Mouse (Mus musculus) mouse trophoblast stem cell (cell line): ENCODE measurements around the gene Sprtn.

Experiments used
- in situ Hi-C, 2 experiments: fragments of 300-500 bp; cut with MseI, MboI; formaldehyde crosslinking; loops; 2 replicates in 1 of 2; 3 replicates in 1 of 2; pipeline ENCODE4 v1.15.1; 2025

Sprtn gene

DNA sequence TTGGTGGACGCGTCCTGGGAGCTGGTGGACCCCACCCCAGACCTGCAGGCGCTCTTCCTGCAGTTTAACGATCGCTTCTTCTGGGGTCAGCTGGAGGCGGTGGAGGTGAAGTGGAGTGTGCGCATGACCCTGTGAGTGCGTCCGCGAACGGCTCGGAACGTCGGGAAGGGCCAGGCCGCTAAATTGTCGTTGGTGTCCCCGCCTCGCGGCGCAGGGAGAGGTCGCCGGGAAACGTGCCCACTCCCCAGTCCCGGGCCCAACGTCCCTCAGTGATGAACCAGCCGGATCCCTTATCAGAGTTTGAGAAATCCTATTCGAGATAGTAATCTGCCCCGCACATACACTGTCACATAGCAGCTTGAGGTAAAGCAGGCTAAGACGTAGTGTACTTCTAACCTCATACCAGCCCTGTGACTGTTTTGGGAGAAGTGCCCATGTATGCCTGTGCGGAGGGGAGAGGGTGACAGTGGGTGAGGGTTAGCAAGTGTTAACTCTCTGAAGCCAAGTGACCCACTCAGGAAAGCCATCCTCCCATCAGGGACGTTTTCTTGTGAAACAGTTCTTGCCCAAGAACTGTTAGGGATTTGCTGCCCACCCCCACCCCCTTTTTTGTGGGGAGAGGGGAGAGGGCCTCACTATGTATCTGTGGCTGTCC is 692 bp downstream of the Sprtn start:
- in situ Hi-C loops: loop anchor here in 1 of 2 experiments (10.0 kb wide), 1 partner anchor 136 kb away; no protein-coding TSS in a partner anchor

DNA sequence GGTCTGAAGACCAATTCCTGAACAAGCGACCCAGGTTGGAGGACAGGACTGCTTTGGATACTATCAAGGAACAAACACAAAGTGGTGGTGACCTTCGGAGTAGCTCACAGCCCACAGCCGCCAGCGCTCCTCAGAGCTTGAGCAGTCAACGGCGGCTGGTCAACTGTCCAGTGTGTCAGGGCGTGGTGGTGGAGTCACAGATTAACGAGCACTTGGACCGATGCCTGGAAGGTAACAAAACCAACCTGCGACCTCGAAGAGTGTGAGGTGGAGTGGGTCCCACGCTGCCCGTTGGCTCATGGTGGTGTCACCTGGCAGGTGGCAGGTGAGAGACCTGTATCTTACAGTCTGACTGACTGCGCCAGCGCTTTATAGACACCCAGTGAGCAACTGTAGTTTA is 5.5 kb downstream of the Sprtn start:
- in situ Hi-C loops: no loop called here

DNA sequence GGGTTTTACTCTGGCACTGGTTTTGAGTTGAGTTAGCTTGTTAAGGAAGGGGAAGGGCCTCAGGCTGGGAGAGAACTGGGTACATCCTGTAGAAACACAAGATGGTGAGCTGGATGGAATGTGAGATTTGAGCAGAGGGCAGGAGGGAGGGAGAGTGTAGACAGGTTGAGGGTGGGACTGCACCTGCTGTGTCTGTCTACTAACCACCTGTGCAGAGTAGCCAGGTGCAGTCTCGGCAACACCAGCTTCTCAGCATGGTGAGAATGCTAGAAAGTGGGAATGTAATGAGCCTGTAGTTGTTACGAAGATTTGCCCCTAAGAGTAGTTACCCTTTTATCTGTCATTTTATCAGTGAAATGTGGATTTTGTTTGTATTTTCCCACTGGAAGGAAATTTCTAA is 7.8 kb downstream of the Sprtn start:
- in situ Hi-C loops: no loop called here

DNA sequence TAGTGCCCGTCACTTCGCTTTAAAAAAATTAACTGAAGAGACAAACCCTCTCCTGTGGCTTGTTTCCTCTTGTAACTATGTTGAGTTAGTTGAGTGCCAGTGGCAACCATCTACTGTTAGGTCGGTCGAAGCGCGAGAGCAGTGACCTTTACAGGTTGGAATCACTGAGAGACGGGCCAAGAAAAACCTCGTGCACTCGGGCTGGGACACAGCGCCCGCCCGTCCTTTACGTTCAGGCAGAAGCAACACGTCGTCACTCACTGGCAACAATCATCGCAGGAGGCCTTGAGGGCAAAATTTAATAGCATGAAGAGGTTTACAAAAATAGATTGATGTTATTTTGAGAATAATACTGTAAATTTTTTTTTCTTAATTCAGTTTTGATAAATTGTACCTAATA is 12.2 kb downstream of the Sprtn start:
- in situ Hi-C loops: no loop called here

DNA sequence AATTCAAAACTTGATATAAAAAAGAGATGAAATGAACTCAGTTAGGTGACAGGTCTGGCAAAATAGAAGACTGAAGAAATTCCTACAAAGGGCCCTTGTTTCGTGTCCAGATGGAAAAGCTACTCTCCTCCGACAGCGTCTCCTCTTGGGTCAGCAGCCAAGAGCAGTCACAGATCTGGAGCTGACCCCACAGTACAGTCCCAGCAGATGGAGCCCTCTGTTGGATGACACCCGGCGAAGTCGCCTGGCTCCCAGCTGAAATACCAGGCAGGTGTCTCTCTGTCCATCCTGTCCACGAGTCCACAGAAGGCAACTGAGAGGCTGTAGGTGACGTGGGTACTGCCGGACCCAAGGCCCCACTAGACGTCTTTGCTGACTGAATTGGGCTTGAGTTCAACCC is 12.7 kb downstream of the Sprtn start:
- in situ Hi-C loops: no loop called here

DNA sequence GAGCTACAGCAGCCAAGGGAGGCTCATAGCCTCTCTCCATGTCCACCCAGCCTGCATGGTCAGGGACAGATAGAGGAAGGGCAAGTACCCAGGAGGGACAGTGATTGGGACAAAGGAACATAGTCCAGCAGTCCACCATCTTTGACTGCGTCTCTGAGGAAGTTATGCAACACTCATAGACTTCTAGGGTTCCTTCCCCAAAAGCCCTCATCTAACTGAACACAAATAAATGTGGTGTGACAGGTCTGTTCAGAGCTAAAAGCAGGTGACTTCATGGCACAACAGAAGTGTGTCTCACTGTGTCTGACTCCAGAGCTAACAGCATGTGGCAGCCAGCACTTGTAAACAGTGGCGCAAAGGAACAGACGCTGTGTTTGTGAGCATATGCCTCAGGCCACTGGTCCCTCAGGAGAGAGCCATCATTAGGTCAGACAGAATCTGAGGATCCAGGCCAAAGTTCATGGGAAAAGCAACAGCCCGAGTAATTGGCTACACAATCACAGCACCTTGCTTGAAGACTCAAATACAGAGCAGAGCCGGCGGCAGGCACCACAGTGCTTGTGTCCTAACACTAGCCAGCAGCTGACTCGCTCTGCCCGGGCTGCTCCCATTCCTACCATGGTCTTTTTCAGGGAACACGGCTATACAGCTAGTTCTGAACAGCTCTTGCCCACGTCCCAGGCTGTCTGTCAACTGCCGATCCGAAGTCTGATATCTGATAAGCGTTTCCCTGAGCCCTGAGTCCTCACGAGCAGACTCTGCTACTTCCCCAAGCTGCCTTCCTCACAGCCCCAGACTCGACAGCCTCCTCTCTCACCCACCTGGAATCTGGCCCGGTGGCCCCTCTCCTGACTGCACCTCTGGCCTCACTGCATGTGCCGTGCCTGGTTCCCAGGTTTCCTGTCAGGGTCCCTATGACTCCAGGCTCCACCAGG is 14.5 kb downstream of the Sprtn start:
- in situ Hi-C loops: no loop called here

DNA sequence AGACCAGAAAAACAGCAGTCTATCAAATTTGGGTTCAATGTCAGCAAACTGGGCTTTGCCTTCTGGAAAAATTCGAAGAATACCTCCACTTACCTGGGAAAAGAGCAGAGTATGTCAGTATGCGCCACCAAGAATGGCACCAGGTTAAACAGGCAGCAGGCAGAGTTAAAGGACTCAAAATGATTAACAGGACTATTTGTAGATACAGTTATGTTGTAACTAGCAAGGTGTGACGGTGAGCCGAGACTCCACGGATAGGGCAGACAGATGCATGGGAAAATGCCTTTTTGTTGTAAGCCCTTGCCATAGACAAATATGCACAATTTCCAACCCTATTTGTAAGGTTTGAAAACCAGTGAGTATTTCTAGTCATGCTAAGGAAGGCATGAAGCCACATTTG is 16.4 kb downstream of the Sprtn start:
- in situ Hi-C loops: no loop called here

DNA sequence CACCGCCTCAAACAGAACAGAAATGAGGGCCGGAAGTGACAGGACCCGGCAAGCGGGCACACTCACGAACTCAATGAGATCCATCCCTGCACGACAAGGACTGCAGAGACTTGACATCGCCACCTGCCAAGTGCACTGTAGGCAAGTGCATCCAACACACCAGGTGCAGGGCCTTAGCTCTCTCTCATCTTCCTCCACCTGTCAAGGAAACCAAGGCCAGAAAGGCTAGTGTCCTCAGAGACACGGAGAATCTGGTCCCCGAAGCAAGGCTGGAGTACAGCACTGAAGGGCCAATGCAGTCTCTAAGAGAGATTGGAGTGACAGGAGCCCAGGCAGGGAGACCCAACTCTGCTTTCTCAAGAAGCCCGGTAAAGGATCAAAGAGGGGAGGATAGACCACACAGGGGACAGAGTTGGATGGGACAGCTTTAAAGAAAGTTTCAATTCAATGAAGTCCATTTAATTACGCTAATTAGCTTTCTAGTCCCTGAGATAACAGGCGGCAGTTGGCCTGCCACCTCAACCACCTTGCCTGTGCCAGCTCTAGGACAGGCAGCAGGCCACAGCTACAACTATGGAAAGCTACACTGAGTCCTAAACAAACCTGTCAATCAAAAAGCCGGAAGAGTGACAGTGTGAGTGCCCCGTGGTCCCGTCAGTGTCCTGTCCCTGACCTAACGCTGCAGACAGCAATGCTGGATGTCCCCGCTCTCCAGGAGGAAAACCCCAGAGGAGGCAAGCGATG is 20.2 kb downstream of the Sprtn start:
- in situ Hi-C loops: no loop called here

DNA sequence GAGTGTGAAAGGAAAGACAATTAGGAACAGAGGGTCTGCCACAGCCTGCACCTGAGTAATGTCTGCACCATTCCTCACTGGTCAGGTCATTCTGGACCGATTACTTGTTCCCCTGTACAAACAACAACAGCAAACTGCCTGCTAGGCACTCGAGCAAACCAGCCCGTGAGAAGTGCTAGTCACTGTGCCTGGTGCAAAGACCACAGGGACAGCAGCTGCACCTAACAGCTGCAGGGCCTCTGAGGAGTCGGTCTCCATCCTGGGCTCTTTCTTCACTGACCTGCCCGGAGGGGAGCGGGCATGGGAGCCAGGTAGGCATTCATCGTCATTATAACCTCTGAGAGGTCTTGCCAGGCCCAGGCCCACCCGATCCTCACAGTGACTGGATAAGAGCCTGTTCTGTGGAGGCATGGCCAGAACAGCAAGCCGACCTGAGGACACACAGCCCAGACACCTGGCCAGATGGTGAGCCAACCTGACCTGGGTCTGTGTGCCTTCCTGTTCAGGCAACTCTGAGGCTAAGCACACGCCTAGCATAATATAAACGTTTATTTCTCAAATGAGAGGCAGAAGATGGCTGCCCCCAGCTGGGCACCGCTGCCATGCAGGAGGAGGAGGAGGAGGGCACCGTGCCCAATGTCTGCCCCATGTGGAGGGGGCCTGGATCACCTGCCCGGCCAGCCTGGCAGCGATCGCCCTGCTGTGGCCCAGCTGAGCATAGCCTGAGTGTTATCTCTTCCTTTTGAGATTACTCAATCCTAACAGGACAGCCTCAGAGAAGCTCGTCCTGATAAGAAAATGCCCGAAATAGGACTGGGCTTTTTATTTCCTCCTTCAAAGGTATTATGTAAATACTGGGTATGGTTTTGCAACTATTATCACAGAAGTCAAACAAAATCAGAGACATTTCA is 23.9 kb downstream of the Sprtn start:
- in situ Hi-C loops: no loop called here

DNA sequence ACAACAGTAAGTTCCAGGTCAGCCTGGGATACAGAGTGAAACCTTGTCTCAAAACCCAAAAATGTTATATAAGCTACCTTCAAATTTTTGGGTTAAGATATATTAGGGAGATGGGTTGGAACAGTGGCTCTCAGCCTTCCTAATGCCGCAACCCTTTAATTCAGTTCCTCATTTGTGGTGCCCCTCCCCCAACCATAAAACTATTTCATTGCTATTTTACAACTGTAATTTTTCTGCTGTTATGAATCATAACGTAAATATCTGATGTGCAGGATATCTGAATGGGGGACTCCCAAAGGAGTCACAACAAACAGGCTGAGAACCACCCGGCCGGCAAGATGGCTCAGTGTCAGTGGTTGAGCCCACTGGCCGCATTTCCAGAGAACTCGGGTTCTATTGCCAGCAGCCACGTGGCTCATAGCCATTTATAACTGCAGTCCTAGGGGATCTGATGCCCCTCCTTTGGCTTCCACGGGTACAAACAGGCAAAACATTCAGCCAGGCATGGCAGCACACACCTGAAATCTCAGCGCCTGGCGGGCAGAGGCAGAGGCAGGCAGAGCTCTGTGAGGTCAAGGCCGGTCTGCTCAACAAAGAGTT is 24.9 kb downstream of the Sprtn start:
- in situ Hi-C loops: no loop called here

DNA sequence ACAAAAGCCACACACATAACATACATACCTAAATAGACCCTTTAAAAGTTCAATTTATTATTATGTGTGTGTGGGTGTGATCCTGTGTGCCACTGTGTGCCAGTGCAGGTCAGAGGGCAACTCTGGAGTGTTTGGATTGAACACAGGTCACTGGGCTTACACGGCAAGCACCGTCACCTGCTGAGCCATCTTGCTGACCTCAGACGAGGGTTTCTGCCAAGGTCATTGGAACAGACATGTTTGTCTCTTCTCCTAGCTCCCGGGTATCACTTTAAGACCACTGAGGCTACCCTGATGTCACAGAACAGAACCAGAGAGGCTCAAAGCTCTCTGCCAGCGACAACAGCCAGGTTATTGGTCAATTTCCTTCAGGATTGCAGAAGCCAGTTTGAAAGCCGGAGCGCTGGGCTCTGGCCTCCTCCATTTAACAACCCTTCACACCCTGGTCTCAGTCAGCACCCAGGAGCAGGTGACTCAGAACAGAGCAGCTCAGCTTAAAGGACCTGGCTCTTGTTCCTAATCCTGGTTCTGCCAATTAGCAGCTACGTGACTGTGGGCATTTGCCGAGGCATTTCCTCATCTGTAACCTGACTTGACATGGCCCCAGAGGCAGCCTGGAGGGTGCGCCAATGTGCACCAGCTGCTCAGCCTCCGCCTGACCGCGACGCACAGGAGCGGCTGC is 26.4 kb downstream of the Sprtn start:
- in situ Hi-C loops: no loop called here

DNA sequence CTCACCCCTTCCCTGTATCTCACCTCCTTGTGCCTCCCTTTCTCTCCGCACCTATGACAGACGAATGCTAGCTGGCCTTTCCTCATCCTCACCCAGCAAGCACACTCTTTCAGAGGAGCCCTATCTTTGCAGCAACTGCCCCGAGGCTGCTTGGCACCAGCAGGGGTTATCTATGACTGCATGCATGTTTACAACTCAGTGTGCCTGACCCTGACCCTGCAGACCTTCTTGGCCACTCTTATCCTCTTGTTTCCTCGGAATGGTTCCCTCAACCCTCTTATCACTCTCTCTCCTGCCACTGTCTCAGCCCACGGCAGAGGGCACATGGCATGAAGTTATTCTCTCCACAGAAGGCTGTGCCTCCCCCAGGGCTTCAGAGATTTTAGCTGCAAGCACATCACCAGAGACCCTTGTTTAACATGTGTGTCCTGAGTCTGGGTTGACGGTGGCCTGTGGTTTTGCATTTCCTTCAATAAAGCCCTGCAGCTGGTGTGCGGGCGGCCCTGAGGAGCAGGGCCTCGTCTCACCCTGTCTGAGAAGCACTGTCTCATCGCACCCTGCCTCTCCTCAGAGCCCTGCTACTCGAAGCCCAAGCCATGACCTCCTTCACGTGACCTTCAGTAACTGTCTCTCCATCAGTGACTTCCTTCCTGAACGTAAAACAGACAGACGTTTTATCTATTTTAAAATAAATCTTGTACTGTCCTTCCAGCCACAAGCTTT is 28.0 kb downstream of the Sprtn start:
- in situ Hi-C loops: no loop called here

DNA sequence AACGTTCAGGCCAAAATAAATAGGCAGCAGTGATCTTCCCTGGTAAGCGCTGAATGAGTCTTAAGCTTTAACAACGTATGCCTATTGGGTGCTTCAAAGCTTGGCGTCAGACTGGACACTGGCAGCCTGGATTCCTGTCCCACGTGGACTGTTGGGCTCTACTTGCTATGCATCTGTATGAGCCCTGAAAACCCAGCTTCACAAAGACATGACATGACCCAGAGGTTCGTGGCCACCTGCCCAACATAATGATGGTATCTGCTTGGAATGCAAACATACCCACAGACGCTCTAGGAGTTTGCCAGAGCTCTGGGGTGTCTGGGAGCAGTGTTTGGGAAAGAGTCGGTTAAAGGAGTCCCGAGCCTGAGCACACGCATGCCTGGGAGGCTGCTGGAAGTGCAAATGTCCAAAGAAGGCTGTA is 28.7 kb downstream of the Sprtn start:
- in situ Hi-C loops: no loop called here

DNA sequence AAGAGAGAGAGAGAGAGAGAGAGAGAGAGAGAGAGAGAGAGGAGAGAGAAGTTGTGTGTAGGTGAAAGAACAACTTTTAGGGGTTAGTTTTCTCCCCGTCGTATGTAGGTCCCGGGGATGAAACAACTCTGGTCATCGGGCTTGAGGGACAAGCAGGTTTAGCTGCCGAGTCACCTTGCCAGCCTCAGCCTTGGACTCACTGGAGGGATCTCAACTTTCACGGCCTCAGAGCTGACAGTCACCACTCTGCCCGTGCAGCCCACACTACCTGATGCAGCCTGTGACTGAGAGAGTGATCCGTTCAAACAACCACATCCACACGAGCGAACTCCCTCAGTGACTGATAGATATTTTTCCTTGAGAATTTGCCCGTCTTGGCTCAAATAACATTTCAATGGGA is 31.3 kb downstream of the Sprtn start:
- in situ Hi-C loops: no loop called here

DNA sequence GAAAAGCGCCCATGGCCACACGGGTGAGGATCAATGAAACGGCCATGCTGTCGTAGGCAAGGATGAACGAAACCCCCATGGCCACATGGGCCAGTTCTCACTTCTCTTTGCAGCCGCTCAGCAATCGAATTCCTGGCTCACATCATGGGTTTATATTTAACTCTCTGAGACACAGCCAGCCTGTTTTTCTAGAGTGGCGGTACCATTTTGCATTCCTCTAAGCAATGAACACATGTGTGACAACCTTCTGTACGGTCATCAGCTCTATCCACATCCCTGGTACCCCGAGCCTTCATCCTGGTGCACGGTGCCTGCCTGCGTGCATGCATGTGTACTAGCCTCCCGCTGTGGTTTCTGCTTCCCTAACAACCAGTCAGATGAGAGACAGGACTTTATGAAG is 32.4 kb downstream of the Sprtn start:
- in situ Hi-C loops: no loop called here

DNA sequence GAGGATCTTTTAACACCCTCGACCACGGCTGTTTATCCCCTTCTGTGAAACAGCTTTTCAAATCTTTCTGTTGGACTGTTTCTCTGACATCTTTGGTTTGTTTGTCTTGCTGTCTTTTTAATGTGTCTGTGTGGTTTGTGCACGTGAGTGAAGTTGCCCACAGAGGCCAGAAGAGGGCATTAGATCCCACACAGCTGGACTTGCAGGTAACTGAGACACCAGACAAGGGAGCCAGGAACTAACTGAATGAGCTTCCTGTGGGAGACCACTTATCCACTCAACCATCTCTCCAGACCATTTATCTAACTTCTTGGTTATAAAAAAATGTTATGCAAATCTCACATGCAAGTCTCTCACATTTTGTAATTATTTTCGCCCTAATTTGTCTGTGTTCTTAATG is 33.0 kb downstream of the Sprtn start:
- in situ Hi-C loops: no loop called here

DNA sequence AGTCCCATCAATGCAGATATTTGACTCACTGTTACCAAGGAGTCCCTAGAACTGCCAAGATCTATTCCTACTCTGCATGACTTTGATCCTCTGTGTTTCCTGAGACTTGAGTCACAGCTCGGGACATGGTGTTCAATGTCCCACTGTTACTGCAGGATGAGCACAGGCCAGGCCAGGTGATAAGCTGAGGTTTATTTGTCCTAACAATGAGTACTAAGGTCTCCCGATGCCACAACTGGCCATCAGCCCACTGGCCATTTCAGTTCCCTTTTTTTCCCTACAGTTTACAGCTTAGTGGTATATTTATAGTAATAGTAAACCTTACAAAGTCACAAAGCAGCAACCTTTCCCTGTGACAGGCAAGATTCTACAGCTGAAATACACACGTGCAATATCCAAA is 34.7 kb downstream of the Sprtn start:
- in situ Hi-C loops: no loop called here

DNA sequence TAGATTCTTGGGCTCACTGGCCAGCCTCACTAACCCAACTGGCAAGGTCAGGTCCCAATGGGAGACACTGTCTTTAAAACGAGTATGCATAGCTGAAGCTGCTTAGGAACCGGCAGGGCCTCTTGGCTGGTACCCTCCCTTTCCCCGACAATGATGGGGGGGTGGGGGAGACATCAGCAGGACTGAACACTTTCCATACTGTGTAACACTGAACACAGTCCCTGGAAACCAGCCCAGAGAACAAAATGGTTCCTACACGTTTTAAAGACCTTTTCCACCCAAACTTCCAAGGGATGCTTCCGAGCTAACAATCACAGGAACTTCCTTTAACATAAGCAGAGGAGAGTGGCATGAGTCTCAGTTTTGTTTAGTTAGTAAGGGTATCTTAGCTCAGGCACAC is 37.4 kb downstream of the Sprtn start:
- in situ Hi-C loops: no loop called here

DNA sequence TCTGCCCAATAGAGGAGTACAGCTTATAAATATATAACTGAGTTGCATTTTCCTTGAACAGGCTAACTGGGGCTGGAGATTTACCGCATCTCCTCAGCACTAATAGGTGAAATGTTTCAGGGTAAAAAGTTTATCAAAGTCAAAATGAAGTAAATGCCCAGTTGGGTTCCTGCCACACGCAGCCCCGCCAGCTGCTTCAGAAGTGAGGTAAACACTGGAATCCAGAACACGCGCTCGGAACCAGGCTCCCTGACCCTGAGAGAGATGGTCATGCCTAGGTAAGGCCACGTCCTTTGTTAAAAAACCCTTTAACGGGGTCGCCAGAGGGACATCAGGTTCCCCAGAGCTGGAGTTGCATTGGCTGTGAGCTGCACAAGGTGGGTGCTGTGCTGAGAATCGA is 39.0 kb downstream of the Sprtn start:
- in situ Hi-C loops: no loop called here

DNA sequence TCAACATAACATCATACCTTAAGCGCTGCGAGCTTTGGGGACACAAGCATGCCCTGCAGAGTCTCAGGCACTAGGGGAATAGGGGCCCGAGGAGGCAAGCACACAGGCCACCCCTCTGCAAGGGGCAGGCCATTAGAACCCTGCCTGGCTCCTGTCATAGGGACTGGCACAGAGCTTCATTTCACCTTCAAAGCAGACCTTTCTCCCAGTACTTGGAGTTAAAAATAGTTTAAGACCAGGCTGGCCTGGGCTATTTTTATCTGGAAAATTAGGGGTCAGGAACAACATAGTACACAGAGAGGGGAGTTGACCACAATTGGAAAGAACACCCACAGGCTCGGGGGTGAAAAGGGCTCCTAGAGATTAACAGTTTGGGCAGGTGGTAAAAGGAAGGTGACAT is 39.6 kb downstream of the Sprtn start:
- in situ Hi-C loops: no loop called here
